Mouse (Mus musculus): ENCODE results near the gene Gm3055.
"Not testable (repeated sequence)": the region's sequence is repeated elsewhere in the genome, so short reads cannot be mapped to it uniquely, and the experiment has no call there.

Gene Gm3055

GRCm38 (mm10) chr10:81770506-81771403 lies at the start of gene Gm3055:
TSS of gene Gm3055 (minus strand) at chr10:81771161.
- in situ Hi-C loops (cut with MboI; ENCODE audit: low pct_unique_long_range_greater_than_20kb in 1 of 2, low sequenced_read_pairs in 2 of 2, unreplicated experiment in 1 of 2), result not testable (repeated sequence)

GRCm38 (mm10) chr10:81811899-81812298 lies 40.9 kb upstream of the Gm3055 start, which contains the start of gene Gm4767:
TSS of gene Gm4767 (plus strand) at chr10:81812186.
- in situ Hi-C loops (cut with MboI; ENCODE audit: low pct_unique_long_range_greater_than_20kb in 1 of 2, low sequenced_read_pairs in 2 of 2, unreplicated experiment in 1 of 2), result not testable (repeated sequence)

DNA sequence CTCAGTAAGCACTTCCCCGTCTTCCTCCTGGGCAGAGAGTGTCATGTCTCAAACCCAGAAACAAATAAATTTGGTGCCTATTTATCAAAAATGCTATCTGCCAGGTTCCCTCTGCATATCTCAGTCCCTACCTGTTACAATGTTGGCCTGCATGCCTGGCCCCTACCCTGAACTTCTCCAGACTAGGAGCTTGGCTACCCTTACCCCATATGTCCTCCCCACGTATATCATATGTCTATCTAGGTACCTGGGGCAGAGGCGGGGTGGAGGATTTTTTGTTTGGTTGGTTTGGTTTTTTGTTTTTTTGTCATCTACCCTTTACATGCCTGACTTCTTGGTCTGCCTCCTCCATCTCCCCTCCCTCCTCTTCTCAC lies 430 bp upstream of the Gm3055 start:
- in situ Hi-C loops (cut with MboI; ENCODE audit: low pct_unique_long_range_greater_than_20kb in 1 of 2, low sequenced_read_pairs in 2 of 2, unreplicated experiment in 1 of 2), result not testable (repeated sequence)

GRCm38 (mm10) chr10:81704531-81705301 lies 66.2 kb downstream of the Gm3055 start, which contains the start of gene Zfp433:
TSS of gene Zfp433 (plus strand) at chr10:81704825.
- in situ Hi-C loops (cut with MboI; ENCODE audit: low pct_unique_long_range_greater_than_20kb in 1 of 2, low sequenced_read_pairs in 2 of 2, unreplicated experiment in 1 of 2), result not testable (repeated sequence)

Measured in mouse embryonic stem cell (cell line).